Mouse (Mus musculus) forebrain, embryonic 14.5 days (tissue): Measurements from ENCODE around the gene Olfr374. TPM values are rescaled to one million over a fixed set of nuclear protein-coding genes. Genes with fewer than 3 reads are reported as not detected.

Experiments
- ATAC-seq: fragments of 200-750 bp; cut with Nextera tagmentation; 2 replicates; pipeline ENCODE4 v1.8.0; 2017; ENCODE audit warnings: mild to moderate bottlenecking, moderate library complexity
- DNase-seq: peaks from one replicate; pipeline ENCODE4 v3.0.0-alpha.2; 2015; ENCODE audit warnings: low spot score
- H3K27ac ChIP-seq: fragments of 300-500 bp; sonication (generic); 2 replicates; pipeline ENCODE4 v1.5.1; 2014; ENCODE audit warnings: low read depth, mild to moderate bottlenecking, control low read depth, low read length, moderate library complexity
- H3K27me3 ChIP-seq: fragments of 300-500 bp; sonication (generic); replicated peaks from 2 replicates; pipeline ENCODE4 v1.6.1; 2014; ENCODE audit warnings: low read length, control low read depth, mixed read lengths; ENCODE audit not compliant: control insufficient read depth, insufficient read depth
- H3K36me3 ChIP-seq: fragments of 300-500 bp; sonication (generic); 2 replicates; pipeline ENCODE4 v1.6.1; 2014; ENCODE audit warnings: low read length, control low read depth; ENCODE audit not compliant: control insufficient read depth, insufficient read depth
- H3K4me1 ChIP-seq: fragments of 300-500 bp; sonication (generic); 2 replicates; pipeline ENCODE4 v1.6.1; 2014; ENCODE audit warnings: antibody characterized with exemption, low read length, control low read depth; ENCODE audit not compliant: control insufficient read depth, insufficient read depth
- H3K4me2 ChIP-seq: fragments of 300-500 bp; sonication (generic); 2 replicates; pipeline ENCODE4 v1.6.1; 2014; ENCODE audit warnings: mild to moderate bottlenecking, control low read depth, low read length
- H3K4me3 ChIP-seq: fragments of 300-500 bp; sonication (generic); 2 replicates; pipeline ENCODE4 v1.5.1; 2014; ENCODE audit warnings: low read depth, low read length, control low read depth
- H3K9ac ChIP-seq: fragments of 300-500 bp; sonication (generic); 2 replicates; pipeline ENCODE4 v1.6.1; 2014; ENCODE audit warnings: mild to moderate bottlenecking, low read length, control low read depth, moderate library complexity
- H3K9me3 ChIP-seq: fragments of 300-500 bp; sonication (generic); replicated peaks from 2 replicates; pipeline ENCODE4 v1.6.1; 2016; ENCODE audit warnings: low read length, control low read depth, mixed read lengths; ENCODE audit not compliant: control insufficient read depth
- WGBS: fragments of 180-500 bp; shearing (Covaris S2); extraction: QIAGEN DNeasy Blood & Tissue Kit; methylation state at CpG from one replicate; pipeline ENCODE4 v1.1.7; 2014; 5-methylcytosine and 5-hydroxymethylcytosine counted together
- polyA plus RNA-seq: library from polyadenylated mRNA; unstranded; fragments of >200 nt; fragmentation: Nextera tagmentation; extraction: Ambion mirVana; gene quantifications from 2 replicates; pipeline ENCODE4 v1.2.1, GENCODE M21; 2014

The Olfr374 gene
- polyA plus RNA-seq, 1 experiment from 2014 or later: not detected

- Histone ChIP-seq H3K27ac (no peak overlapping the region), H3K9ac (no peak overlapping the region), H3K36me3 (peaks cover 88% of the 10 kb centered on the region), H3K4me2 (no peak overlapping the region), H3K9me3 (no peaks in the 10 kb centered on the region), H3K4me1 (no peaks in the 10 kb centered on the region), H3K27me3 (no peaks in the 10 kb centered on the region), H3K4me3 (no peak overlapping the region)
- ATAC-seq: no peak
- 95% methylated on average over 13 of the region's 13 CpGs for WGBS
- DNase-seq: no peak
These were observed 36.5 kb downstream of the Olfr374 start for GRCm38 (mm10) chr8:72143256-72143824.

- Histone ChIP-seq H3K9ac (no peak overlapping the region), H3K4me2 (no peak overlapping the region), H3K9me3 (no peaks in the 10 kb centered on the region), H3K27me3 (no peaks in the 10 kb centered on the region), H3K4me1 (no peaks in the 10 kb centered on the region), H3K4me3 (no peak overlapping the region), H3K36me3 (peaks cover 87% of the 10 kb centered on the region), H3K27ac (no peak overlapping the region)
- ATAC-seq (no peak), DNase-seq (no peak)
- 92% methylated on average over 5 of the region's 5 CpGs for WGBS
These were observed 37.6 kb downstream of the Olfr374 start for GRCm38 (mm10) chr8:72144345-72144975.

GRCm38 (mm10) chr8:72145511-72145910, 38.7 kb downstream of the Olfr374 start:
- Histone ChIP-seq H3K9me3 (no peaks in the 10 kb centered on the region), H3K36me3 (peaks cover 88% of the 10 kb centered on the region), H3K4me2 (no peak overlapping the region), H3K4me3 (no peak overlapping the region), H3K27ac (no peak overlapping the region), H3K27me3 (no peaks in the 10 kb centered on the region), H3K4me1 (no peaks in the 10 kb centered on the region), H3K9ac (no peak overlapping the region)
- ATAC-seq: no peak
- 93% methylated on average over 3 of the region's 3 CpGs for WGBS
- no peak for DNase-seq

DNA sequence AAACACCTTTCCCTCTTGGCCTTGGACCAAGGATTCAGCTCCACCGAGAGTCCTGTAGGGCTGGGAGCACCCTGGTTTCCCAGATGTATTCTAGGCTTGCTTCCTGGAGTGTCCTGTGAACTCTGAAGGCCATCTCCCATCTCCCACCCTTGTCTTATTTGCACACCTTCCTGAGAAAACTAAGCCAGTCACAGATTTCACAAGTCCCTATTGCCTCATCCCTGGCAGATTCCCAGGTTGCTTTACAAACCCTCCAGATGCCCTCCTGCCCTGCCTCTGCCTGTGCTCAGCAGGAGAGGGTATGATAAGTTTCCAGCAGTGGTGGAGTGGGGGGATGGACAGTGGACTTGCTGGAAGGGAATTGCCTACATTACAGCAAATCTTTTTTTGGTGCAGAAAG, 39.2 kb downstream of the Olfr374 start:
- 79% methylated on average over 1 of the region's 1 CpGs for WGBS
- no peaks in the 10 kb centered on the region for H3K9me3 ChIP-seq
- no peak for ATAC-seq

DNA sequence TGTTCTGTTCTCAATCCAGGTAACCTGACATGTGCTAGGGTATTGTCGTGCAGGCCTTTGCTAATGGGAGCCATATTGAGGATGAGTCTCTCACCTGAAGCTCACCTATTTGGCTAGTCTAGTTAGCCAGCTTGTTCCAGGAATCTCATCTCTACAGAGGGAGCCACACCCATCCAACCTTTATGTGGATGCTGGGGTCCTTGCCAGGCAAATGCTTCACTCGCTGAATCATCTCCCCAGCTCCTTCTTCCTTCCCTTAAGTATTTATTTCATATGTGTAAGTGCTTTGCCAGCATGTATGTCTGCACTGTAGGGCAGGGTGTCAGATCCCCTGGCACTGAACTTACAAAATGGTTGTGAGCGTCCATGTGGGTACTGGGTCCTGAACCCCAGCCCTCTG, 39.7 kb downstream of the Olfr374 start:
- Histone ChIP-seq H3K9ac (no peak overlapping the region), H3K4me2 (no peak overlapping the region), H3K4me1 (no peaks in the 10 kb centered on the region), H3K4me3 (no peak overlapping the region), H3K27ac (no peak overlapping the region), H3K9me3 (no peaks in the 10 kb centered on the region), H3K36me3 (peaks cover 87% of the 10 kb centered on the region), H3K27me3 (no peaks in the 10 kb centered on the region)
- no peak for ATAC-seq
- DNase-seq: no peak
- WGBS: 99% methylated on average over 3 of the region's 3 CpGs

More for the DNA sequence above, 39.2 kb downstream of the Olfr374 start:
- Histone ChIP-seq H3K4me2 (no peak overlapping the region), H3K27me3 (no peaks in the 10 kb centered on the region), H3K27ac (no peak overlapping the region), H3K4me3 (no peak overlapping the region), H3K36me3 (peaks cover 87% of the 10 kb centered on the region), H3K9ac (no peak overlapping the region), H3K4me1 (no peaks in the 10 kb centered on the region)
- DNase-seq: no peak

DNA sequence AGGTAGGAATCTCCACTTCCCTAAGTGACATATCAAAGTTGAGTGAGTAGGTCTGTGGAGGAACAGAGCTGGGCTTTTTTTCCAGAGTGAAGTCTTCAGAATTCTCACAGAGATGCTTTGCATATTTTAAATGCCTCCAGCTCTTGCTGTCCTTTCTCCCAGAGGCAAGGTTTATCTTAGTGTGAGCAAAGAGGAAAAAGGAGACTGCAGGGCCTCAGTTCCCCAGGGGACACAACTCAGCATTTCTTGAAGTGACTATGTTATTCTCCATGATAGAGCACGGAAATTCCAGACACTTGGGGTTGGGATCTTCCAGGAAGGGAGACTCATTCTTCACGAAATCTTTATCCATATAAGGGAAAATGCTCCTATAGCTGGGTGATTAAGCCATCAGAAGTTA, 40.4 kb downstream of the Olfr374 start:
- Histone ChIP-seq H3K4me1 (no peaks in the 10 kb centered on the region), H3K36me3 (peaks cover 87% of the 10 kb centered on the region), H3K4me2 (no peak overlapping the region), H3K27me3 (no peaks in the 10 kb centered on the region), H3K27ac (no peak overlapping the region), H3K9me3 (no peaks in the 10 kb centered on the region), H3K4me3 (no peak overlapping the region), H3K9ac (no peak overlapping the region)
- 89% methylated on average over 2 of the region's 2 CpGs for WGBS
- DNase-seq (no peak), ATAC-seq (no peak)

- Histone ChIP-seq H3K27me3 (no peaks in the 10 kb centered on the region), H3K9ac (no peak overlapping the region), H3K4me1 (no peaks in the 10 kb centered on the region), H3K4me3 (no peak overlapping the region), H3K36me3 (peaks cover 81% of the 10 kb centered on the region), H3K9me3 (no peaks in the 10 kb centered on the region), H3K27ac (no peak overlapping the region), H3K4me2 (no peak overlapping the region)
- ATAC-seq (no peak), DNase-seq (no peak)
- 96% methylated on average over 1 of the region's 1 CpGs for WGBS
These were observed 42.2 kb downstream of the Olfr374 start for GRCm38 (mm10) chr8:72149056-72149455.

DNA sequence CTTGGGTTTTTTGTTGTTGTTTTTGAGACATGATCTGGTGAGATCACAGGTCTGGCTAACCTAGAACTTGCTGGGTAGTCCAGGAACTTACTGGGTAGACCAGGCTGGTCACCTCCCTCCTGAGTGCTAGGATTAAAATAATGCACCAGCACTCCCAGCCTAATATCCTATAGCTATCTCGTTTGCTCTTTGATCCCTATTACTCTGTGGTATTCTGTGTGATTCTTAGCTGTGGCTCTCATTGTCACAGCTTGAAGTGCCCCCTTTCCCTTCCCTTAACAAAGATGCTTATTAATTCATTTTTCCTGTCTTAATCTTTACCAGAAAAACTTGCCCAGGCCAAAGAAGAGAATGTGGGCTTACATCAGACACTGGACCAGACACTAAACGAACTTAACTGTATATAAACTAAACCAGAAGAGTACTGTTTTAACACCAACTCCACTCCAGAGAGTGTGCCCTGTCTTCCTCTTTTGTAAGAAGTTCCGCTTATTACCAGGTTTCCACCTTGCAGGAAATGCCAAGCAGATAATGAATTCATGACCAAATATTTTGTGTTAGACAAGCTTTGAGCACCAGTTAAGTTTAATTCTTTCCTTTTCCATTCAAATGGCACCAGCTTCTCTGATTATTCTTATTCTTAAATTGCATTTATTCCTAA, 44.7 kb downstream of the Olfr374 start:
- WGBS: 78% methylated on average over 3 of the region's 3 CpGs
- H3K4me3 ChIP-seq: no peak overlapping the region
- H3K4me1 ChIP-seq: no peaks in the 10 kb centered on the region
- H3K27ac ChIP-seq: no peak overlapping the region
- no peak for DNase-seq
- ATAC-seq: no peak
- H3K9ac ChIP-seq: no peak overlapping the region
- H3K9me3 ChIP-seq: no peaks in the 10 kb centered on the region
- no peaks in the 10 kb centered on the region for H3K27me3 ChIP-seq
- H3K36me3 ChIP-seq: peaks cover 59% of the 10 kb centered on the region
- no peak overlapping the region for H3K4me2 ChIP-seq

GRCm38 (mm10) chr8:72153382-72153781, 46.5 kb downstream of the Olfr374 start:
- Histone ChIP-seq H3K9ac (no peak overlapping the region), H3K4me1 (no peaks in the 10 kb centered on the region), H3K36me3 (peaks cover 42% of the 10 kb centered on the region), H3K27ac (no peak overlapping the region), H3K4me2 (no peak overlapping the region), H3K9me3 (no peaks in the 10 kb centered on the region), H3K27me3 (no peaks in the 10 kb centered on the region), H3K4me3 (no peak overlapping the region)
- ATAC-seq (no peak), DNase-seq (no peak)
